Mouse (Mus musculus) lung, postnatal 14 days (tissue): ENCODE measurements around the gene Ahcyl2.

Source experiments
- DNase-seq: peaks from one replicate; pipeline ENCODE4 v3.0.0; 2021

Ahcyl2 gene

DNA sequence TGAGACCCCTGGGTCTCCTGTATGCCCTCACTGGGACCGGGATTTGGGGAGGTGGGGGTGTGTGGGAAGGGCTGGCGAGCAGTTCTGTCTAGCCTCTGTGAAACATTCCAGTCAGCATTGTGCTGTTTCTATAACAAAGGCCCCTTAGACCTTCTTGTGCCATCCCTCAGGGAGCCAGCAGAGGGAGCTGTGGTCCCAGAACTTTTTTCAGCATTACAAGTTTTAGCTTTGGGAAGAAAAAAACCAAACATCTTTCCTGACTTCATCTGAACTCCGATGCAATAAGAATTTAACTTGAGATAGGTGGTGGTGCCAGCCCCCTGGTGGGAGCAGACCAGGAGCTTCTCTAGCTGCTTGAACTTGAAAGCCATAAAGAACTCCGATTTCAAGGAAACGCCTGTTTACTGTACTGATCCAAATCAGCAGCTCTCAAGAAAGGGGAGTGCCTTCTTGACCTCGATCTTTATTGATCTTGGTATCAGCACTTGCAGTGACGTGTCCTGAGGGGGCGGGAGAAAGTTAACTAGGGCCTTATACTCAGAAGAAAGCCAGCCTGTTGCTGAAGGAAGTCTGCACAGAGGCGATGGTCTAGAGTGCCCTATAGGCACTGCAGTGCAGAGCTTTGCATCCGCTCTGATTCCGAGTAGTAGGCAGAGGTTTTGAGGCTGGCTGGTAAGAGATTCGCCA is 85.5 kb downstream of the Ahcyl2 start:
- DNase-seq, result peak; percentile 84

DNA sequence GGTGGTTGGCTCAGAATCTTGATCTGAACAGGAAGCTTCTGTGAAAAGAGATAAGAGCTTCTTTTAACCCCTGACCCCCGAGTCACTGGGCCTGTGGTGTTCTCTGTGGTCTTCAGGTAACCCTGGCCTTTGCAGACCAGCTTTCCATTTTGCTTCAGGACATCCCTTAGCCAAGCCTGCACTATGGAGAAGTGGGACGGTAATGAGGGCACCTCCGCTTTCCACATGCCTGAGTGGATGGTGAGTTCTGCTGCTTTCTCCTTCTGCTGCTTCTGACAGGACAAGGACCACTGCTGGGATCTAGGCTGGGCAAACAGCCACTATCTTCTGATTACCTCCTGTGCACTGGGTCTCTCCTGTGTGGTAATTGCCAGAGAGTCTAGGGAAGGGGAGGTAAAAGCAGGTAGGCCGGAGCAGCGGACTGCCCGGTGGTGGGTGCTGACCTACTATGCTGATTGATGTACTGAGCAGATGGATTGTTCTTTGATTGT is 86.1 kb downstream of the Ahcyl2 start:
- no peak for DNase-seq

DNA sequence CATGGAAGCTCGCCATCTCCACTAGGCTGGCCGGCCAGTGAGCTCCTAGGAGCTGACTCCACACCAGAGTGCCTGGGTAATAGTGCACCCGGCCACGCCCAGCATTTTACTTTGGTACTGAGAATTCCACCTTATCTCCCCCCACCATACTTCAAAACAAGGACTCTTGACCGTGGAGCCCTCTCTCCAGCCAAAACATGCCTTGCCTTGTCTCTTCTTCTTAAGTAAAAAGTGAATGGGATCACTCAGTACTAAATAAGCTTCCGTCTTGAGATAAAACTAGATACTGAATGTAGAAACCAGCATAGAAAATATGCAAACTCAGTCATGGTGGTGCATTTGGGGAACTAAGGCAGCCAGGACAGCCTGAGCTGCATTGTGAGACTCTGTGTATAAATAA is 90.8 kb downstream of the Ahcyl2 start:
- no peak for DNase-seq

DNA sequence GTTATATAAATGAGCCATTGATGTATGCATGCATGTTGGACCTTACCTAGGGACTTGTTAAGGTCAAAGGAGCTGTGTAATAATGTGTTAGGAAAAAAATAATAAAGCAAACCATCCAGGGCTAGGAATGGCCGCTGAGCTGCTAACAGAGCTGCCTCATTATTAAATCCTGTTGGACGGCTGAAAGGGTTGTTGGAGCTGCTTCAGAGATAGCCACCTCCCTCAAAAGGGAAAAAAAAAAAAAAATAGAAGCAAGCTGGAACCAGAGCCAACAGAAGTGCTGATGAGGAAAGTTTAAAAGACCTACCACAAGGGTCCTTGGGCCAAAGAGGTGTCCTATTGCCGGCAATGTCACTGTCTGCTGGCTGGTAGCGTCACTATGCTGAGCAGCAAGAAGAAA is 91.5 kb downstream of the Ahcyl2 start:
- no peak for DNase-seq

DNA sequence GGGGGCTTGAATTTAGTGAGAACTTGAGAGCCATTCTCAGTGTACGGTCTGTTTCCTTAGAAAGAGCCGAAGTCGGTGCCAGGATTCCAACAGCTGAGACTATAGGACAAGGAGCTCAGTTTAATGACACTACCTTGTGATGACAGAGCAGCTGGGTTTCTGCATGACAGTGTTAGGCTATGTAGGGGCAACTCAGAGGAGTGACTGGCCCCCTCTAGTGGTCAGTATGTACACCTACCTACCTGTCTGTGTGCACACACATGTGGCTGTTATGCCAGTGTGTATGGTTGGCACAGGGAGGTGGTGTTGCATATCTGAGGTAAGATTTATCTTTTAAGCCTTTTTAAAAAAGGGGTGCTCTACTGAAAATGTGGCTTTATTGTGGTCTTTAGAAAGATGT is 92.4 kb downstream of the Ahcyl2 start:
- peak; percentile 27 for DNase-seq

DNA sequence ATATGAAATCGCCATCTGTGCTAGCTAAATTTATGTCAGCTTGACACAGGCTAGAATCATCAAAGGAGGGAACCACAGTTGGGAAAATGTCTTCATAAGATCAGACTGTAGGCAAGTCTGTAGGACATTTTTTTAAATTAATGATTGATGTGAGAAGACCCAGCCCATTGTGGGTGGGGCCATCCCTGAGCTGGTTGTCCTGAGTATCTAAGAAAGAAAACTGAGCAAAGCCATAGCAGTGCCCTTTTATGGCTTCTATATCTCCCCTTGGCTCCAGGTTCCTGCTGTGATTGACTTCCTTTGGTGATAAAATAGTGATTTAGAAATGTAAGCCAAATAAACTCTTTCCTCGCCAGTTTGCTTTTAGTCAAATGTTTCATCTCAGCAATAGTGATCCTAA is 97.1 kb downstream of the Ahcyl2 start:
- DNase-seq, result no peak

DNA sequence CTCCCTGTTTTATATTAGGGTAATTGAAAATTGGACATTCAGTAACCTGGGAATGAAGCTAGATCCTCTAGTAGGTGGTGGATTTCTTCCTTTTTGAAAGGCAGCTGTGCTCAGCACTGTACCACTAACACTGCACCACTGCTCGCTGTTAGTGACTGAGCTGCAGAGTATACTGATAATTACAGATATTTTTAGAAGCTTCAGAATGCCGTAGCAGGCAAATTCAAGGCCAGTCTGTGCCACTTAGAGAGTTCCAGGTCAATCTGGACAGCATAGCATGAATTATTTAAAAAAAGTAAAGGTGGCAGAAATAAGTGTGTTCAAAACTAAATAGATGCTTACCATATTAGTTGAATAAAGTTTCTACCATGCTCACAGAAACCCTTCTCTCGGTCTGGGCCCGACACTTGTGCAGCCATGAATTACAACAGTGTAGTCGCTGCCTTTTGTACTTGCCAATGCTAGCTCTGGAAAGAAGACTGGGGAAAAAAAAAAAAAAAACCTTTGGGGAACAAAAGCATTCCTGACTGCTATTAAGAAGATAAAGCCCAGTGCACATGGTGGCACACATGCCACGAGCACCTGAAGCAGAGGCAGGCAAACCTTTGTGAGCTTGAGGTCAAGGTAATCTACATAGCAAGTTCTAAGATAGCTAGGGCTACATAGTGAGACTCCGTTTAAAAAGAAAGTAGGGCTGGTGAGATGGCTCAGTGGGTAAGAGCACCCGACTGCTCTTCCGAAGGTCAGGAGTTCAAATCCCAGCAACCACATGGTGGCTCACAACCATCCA is 99.3 kb downstream of the Ahcyl2 start:
- no peak for DNase-seq

DNA sequence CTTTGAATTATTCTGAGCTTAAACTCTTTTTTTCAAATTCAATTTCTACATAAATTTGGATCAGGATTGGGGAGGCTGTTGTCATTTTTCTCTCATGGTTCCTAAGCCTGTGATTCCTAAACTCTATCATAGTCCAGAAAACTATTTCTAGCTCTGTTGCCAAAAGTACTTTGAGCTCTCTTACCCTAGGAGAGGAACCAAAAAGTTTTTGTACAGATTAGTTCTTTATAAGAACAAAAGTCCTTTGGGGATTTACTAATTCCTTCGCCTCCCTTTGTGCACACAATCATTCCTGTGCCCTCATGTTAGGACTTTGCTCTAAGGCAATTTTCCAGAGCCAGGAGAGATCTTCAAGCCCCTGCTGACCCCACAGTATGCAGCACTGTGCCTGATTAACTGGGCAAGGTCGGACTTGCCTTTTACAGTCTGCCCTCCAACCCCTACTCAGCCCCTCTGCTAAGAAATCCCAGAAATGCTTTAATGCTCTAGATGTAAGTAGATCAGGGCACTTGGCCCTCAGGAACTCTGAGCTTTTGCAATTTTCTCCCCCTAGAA is 100.6 kb downstream of the Ahcyl2 start:
- DNase-seq, result no peak

DNA sequence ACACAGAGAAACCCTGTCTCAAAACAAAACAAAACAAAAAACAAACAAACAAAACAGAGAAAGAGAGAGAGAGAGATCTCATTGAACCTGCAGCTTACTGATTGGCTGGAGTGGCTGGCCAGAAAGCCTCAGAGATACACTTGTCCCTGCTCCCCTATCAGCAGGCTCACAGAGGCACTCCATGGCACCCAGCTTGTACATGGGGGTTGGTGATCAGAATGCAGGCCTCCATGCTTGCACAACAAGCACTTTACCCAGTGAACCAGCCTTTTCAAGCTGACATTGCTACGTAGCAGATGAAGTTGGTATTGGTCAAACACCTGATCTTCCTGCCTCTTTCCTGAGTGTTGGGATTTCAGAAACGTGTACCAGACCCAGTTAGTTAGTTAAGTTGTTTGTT is 105.8 kb downstream of the Ahcyl2 start:
- DNase-seq, result no peak

DNA sequence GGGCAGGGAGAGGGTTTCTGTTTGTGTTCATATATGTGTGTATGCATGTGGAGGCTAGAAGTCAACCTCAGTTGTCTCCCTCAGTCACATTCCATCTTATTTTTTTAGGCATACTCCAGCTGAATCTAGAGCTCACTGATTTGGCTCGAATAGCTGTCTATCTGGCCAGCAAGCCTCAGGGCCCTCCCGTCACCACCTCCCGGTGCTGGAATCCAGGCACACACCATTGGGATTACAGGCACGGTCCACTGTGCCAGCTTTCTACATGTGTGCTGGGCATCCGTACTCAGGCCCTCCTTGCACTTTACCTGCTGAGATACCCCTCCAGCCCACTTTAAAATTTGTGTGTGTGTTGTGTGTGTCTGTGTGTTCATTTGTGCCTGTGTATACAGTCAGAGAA is 107.8 kb downstream of the Ahcyl2 start:
- DNase-seq, result no peak

DNA sequence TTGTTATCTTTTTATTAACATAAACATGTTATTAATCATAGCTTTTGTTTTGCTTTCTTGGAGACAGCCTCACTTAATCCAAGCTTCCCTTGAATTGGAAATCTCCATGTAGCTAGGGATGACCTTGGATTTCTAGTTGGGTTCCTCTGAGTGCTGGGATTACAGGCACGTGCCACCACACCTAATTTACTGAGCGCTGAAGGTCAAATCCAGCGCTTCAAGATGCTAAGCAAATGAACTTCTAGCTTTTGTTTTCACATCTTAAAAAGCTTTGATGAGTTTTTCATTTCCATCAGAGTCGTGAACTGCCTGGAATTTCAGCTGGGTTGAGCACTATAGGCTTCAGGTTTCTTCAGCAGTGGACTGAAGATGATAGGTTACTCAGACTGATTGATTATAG is 109.0 kb downstream of the Ahcyl2 start:
- DNase-seq, result no peak

DNA sequence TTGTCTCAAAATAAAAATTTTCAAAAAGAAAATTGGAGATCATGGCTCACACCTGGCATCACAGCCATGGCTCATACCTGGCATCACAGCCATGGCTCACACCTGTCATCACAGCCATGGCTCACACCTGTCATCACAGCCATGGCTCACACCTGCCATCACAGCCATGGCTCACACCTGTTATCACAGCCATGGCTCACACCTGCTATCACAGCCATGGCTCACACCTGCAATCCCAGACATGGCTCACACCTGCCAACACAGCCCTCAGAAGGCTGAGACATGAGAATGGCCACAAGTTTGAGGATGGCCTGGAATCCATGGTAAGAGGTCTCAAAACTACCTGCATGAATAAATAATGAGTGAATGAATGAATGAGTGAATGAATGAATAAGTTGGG is 111.8 kb downstream of the Ahcyl2 start:
- no peak for DNase-seq

DNA sequence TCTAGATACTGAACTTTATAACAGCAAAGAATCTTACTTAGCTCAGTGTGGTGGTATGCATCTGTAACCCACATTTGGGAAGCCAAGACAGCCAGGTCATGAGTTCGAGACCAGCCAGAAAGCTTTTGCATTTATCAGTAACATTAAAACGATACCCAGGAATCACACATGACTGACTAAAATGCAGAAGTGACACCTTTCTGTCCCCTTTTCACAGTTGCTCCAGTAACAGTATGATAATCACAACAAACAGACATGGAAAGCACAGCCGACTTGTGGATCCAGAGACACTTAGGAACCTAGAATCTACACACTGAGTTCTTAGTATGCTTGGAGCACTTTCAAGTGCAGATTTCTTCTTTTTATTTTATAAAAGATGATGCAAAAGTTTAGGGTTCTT is 113.0 kb downstream of the Ahcyl2 start:
- DNase-seq, result no peak

DNA sequence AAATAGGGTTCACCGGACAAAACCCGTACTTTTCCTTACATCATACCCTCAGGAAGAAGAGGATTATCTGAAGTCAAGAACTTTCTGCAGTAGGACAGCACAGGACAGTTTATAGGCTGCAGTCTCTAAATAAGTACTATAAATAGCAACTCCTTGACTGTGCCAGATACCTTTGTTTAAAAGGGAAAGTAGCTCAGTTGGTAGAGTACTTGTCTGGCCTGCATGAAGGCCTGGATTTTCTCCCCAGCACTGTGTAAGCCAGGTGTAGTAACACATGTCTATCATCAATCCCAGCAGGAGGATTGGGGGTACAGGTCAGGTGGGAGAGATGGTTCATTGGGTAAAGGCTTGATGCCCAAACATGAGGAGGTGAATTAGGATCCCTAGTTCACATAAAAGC is 114.1 kb downstream of the Ahcyl2 start:
- no peak for DNase-seq

DNA sequence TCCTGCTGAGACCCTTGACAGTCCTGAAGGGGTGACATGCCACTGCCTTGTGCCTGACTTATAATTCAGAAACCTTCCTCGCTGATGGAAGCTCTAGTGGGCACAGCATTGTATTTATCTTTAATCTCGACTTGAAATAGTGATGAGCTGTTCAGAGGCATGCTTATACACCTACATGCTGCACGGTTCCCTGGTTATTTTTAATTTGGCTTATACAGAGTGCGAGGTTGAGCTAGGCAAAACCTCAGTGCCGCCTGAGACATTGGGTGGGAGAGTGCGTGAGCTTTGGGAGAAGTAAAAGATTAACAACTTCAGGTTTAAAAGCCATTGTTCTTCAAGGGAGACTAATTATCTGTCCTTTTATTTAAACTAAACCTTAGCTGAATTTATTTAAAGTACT is 115.1 kb downstream of the Ahcyl2 start:
- no peak for DNase-seq

DNA sequence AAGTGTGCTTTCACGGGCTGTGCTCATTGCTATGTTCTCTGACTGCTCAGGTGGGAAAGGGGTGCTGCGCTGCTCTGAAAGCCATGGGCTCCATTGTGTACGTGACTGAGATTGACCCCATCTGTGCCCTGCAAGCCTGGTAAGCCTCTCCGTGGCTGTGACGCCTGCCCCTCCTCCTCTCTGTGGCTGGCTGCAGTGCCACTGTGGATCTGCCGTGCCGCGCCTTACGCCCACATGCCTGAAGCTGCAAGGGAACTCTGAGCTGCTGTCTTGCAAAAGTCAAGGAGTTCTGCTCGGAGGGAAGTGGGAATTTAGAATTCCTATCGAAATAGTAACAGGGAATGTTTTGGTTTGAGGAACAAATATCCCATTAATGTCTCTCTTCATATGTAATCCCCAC is 123.3 kb downstream of the Ahcyl2 start:
- no peak for DNase-seq

DNA sequence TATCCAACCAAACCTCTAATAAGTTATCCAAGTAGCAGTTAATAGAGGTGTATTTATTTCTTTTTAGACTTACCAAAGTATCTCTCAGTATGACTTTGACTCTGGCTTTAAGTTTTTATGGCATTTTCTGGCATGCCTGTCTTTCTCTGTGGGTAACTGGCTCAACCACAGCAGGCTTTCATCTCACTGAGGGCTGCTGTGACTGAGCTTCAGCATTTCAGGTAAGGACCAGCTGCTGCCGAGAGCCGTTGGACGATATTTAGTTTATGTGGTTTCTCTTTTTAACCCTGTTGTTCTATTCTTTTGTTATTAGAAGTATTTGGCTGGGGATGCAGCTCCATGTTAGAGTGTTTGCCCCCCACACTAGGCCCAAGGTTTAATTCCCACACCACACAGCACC is 129.2 kb downstream of the Ahcyl2 start:
- no peak for DNase-seq

DNA sequence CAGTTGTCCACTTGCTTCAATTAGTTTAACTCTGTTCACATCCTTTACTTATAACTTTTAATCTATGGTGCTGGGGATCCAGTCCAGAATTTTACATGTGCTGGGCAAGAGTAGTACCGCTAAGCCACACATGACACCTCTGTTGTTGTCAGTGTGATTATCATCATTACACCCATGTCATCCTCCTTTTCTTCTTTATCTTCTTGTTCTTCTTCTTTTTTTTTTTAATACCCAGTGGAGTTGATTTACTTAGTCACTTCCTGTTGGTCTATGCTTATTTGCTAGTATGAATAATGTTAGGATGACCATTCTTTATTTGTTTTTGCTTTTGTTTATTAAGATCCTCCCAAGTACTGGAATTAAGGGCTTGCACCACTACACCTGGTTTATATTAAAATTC is 133.6 kb downstream of the Ahcyl2 start:
- no peak for DNase-seq

DNA sequence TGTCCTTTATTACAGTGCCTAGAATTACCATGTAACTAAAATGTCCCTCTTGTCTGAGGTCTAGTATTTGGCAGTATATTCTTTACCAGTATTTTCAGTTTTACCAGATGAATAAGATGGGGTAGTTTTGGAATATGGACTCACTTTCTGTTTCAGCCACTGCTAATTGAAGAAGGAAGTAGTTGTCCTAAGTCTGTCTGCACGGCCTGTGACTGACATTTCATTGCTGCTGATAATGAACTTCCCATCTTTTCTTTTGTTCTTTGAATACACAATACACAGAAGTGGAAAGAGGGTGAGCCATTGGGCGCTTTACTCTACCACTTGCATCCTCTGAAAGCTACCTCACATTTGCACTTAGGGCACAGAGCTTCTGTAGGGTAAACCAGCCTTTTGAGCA is 134.4 kb downstream of the Ahcyl2 start:
- no peak for DNase-seq

DNA sequence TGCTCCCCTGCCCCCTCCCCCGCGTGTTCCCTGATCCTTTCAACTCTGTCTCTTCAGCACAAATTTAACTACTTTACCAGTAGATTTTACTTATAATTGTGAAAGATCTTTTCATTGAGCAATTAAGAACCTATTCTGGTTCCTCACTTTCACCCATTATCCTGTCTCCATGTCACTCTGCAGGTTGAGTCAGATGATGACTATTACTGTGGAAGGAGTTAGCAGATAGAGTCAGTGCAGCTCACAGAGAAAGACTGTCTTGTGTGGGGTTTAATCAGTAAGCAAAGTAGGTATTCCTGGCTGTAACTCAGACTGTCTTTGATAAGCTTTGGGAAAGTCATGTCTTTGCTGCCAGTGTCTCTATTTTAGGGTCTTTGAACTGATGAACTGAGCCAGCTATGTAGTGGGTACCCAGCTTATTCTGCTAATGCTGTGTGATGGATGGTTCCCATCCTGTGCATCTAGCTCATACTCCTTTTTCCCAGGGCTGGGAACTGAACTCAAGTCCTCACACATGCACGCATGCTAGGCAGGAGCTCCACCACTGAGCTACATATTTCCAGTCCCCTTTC is 135.6 kb downstream of the Ahcyl2 start:
- no peak for DNase-seq

DNA sequence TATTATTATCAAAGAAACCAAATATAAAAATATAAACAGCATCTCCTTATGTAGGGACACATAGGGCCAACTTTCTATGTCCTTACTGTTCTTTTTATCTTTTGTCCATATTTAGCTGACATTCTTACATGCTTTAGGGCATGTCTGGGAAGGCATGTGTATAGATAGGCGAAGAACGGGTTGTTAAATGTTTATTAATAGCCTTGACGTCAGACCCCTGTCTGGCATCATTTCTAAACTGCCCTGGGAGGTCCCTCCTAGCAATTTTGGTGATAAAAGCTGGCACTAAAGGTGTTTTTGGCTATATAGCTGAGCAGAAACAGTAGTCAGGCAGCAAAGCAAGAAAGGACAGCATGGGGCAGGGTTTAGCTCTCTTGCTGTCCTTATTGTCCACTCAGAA is 136.5 kb downstream of the Ahcyl2 start:
- no peak for DNase-seq

DNA sequence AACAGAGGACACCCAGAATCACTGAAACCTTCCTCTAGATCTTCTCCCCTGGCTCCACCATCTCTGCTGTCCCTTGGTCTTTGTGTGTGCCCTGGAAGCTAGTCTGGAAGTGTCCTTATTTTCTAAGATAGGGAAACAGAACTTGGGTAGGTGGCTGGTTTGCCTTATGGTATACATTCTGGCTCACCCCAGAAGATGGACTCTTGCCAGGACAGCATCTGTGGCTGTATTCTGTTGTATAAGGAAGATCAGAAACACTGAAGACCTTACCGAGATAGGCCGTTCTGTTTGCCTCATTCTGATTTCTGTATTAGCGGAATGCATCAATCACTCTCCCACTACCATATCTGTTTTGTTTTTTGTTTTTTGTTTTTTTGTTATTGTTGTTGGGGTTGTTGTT is 142.8 kb downstream of the Ahcyl2 start:
- DNase-seq, result no peak

DNA sequence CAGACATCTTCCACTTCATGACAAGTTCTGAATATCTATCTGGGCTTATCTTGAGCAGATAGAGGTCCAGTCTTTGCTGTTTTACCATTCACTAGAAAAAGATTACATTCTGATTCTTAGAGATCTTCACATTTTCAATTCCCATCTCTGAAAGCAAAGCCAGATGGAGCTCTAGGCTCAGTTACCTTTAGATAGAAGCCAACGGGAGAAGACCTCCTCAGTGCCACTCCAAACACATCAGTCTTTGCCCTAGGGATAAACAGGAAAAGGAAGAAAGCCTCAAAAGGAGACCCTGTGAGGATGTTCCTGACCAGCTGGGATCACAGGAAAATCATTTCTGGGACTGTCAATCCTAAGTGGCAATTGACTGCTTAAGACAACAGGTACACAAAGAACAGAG is 145.9 kb downstream of the Ahcyl2 start:
- DNase-seq, result no peak

DNA sequence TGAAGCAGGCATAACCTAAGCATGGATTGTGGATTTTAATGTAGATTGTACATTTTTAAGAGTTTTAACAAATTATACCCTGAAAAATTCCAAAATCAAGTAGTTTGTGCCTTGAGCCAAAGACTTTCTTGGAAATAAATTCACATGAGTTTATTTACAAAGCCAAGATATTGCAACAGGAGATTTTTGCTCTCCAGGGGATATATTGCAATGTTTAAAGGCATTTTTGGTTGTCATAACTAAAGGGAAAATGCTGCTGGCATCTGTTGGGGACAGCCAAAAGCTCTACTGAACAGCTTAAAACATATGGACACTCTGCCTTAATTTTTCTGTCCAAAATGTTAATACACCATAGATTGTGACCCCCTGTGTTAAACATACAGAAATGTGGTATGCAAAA is 146.3 kb downstream of the Ahcyl2 start:
- DNase-seq, result no peak
